Mouse (Mus musculus) E14TG2a.4 (cell line): Measurements from ENCODE around the gene Atr.
A peak's percentile ranks its signal among the peaks of the same experiment; 100 is the strongest.

ENCODE experiments used
- H3K27me3 ChIP-seq: 2 replicates; pipeline ENCODE4 v1.6.1; 2014; ENCODE audit warnings: low read length, control low read depth; ENCODE audit not compliant: insufficient read depth
- H3K36me3 ChIP-seq: 2 replicates; pipeline ENCODE4 v1.6.1; 2014; ENCODE audit warnings: low read length, control low read depth; ENCODE audit not compliant: insufficient read depth
- H3K4me1 ChIP-seq: replicated peaks from 2 replicates; pipeline ENCODE4 v1.6.1; 2014; ENCODE audit warnings: low read depth, low read length, control low read depth
- H3K4me3 ChIP-seq: replicated peaks from 2 replicates; pipeline ENCODE4 v1.5.1; 2014; ENCODE audit warnings: mild to moderate bottlenecking, low read length
- H3K9me3 ChIP-seq: 2 replicates; pipeline ENCODE4 v1.6.1; 2014; ENCODE audit warnings: low read length, control low read depth
- CTCF ChIP-seq: conservative IDR thresholded peaks from 2 replicates; pipeline ENCODE4 v1.5.1; 2014; ENCODE audit warnings: low read length
- NANOG ChIP-seq: IDR thresholded peaks from 2 replicates; pipeline ENCODE4 v1.6.1; 2014; ENCODE audit warnings: borderline replicate concordance, low read length, mixed read lengths
- POU5F1 ChIP-seq: IDR thresholded peaks from 2 replicates; pipeline ENCODE4 v1.6.1; 2014; ENCODE audit warnings: low read length, borderline replicate concordance

The Atr gene

GRCm38 (mm10) chr9:95978279-95978678, 120.9 kb downstream of the Atr start:
- Histone ChIP-seq H3K9me3 (no peaks in the 10 kb centered on the region), H3K4me1 (peaks cover 6% of the 10 kb centered on the region), H3K4me3 (no peak overlapping the region), H3K36me3 (peaks cover 67% of the 10 kb centered on the region), H3K27me3 (no peaks in the 10 kb centered on the region)
- no peak for TF ChIP-seq POU5F1
- no peak for TF ChIP-seq NANOG
- no peak for TF ChIP-seq CTCF

DNA sequence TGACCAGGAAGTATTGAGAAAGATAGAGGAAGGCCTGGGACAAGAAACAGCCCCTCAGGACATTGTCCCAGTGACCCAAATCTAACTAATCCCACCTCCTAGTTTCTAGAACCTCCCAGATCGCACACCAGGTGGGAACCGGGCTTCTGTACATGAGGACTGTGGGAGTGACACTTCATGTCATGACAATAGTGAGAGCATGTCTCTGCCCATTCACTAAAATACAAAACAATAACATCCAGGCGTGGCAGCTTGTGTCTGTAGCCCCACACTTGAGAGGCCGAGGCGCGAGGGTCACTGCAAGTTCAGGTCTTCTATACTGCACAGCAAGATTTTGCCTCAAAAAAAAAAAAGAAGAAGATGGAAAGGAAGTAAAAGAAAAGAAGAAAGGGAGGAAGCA, 122.5 kb downstream of the Atr start:
- peaks cover 64% of the 10 kb centered on the region for H3K36me3 ChIP-seq
- no peaks in the 10 kb centered on the region for H3K9me3 ChIP-seq
- H3K27me3 ChIP-seq = no peaks in the 10 kb centered on the region
- peaks cover 6% of the 10 kb centered on the region for H3K4me1 ChIP-seq
- no peak overlapping the region for H3K4me3 ChIP-seq
- TF ChIP-seq CTCF = no peak

GRCm38 (mm10) chr9:95992255-95992654, 134.9 kb downstream of the Atr start:
- no peak overlapping the region for H3K4me3 ChIP-seq
- H3K4me1 ChIP-seq = no peaks in the 10 kb centered on the region
- H3K9me3 ChIP-seq = no peaks in the 10 kb centered on the region
- H3K36me3 ChIP-seq = peaks cover 53% of the 10 kb centered on the region
- H3K27me3 ChIP-seq = no peaks in the 10 kb centered on the region
- peak; percentile 40; the same call in 1 of the 2 replicates for TF ChIP-seq CTCF
- TF ChIP-seq NANOG = no peak
- no peak for TF ChIP-seq POU5F1
